Mouse (Mus musculus): ENCODE data around the gene Cst6.

- TF ChIP-seq TAL1 (IDR thresholded peaks at IDR 0.05; ENCODE audit: low read length) (no peak), GATA1 (IDR thresholded peaks at IDR 0.05; ENCODE audit: low read length) (no peak)
Observed at GRCm38 (mm10) chr19:5389647-5390046, 40.3 kb upstream of the Cst6 start.

Data from erythroblast, embryonic 14.5 days (primary cell).